Mouse (Mus musculus): ENCODE results near the gene Unc119b.

Unc119b gene

GRCm38 (mm10) chr5:115147388-115147787, 12.6 kb upstream of the Unc119b start:
- no peak for TF ChIP-seq GATA4 (IDR thresholded peaks at IDR 0.05; ENCODE audit: insufficient replicate concordance, low read length)

- TF ChIP-seq GATA4 (IDR thresholded peaks at IDR 0.05; ENCODE audit: insufficient replicate concordance, low read length): no peak
Observed at GRCm38 (mm10) chr5:115146747-115147130, 12.0 kb upstream of the Unc119b start.

DNA sequence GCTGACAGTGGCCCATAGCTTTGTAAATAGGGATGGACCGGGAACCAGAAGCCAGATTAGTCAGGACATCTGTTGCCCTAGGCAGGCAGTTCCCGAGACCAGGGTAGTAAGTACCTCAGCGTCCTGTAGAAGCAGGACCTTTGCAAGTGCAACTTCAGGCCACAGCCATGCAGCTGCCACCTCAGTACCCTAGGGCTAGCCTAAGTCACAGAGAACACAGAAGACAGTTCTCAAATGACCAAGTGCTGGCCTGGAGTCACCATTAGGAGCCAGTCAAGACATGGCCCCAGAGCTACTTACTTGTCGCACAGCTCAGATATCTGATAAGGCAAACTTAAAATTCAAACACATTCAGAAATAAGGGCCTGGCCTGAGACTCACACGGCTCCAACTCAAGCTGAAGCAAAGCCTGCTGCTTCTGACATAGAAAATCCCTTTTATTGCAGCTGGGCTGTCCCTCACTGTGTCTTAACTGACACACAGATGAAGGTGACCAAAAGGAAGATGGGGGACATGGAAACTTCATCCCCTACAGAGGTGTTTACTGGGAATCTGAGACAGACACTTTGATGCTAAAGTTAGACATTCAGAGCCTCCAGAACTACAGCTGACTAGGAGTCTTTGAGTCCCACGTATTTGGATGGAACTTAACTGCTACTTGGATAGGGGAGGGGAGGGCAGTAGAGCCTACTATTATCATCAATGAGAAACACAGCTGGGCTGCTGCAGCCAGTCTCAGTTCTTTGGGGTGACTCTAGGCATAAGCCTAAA, 11.4 kb upstream of the Unc119b start:
- no peak for TF ChIP-seq GATA4 (IDR thresholded peaks at IDR 0.05; ENCODE audit: insufficient replicate concordance, low read length)

GRCm38 (mm10) chr5:115145253-115145968, 10.6 kb upstream of the Unc119b start:
- TF ChIP-seq GATA4 (IDR thresholded peaks at IDR 0.05; ENCODE audit: insufficient replicate concordance, low read length): no peak

DNA sequence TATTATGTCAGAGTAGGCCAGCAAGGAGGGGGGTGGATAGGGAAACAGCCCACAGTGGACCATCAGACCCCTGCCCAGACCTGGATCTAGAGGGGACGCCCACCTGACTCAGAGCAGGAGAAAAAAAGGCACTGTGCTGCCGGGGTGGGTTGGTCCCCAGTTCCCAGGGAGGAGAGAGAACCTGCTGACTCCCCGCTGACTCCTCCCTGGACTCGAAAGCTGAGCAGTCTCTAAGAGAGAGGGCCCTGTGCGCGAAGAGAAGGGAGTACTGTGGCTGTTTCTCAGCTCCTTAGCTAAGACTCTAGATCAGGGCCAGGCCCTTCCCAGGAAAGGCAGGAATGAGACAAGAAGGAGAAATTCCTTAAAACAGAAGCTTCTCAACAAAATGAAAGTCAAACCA, 9.7 kb upstream of the Unc119b start:
- TF ChIP-seq GATA4 (IDR thresholded peaks at IDR 0.05; ENCODE audit: insufficient replicate concordance, low read length): no peak

DNA sequence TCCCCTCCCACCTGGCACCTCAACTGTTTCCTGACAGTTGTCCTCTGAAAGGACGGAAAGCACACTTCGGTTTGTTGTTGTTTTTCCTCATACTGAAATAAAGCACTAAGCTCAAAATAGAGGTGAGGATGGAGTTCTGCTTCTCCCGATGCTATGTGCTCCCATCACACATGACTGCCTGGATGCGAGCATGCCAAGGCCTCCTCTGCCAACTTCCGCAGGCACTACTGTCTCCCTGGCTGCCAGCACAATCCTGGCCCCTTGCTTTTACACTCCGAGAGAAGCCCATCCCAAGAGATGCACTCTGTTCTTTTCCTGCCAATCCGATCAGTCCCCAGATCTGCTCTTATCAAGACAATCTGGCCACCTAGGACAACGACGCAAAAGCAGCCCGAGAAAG, 8.8 kb upstream of the Unc119b start:
- TF ChIP-seq GATA4 (IDR thresholded peaks at IDR 0.05; ENCODE audit: insufficient replicate concordance, low read length): no peak

DNA sequence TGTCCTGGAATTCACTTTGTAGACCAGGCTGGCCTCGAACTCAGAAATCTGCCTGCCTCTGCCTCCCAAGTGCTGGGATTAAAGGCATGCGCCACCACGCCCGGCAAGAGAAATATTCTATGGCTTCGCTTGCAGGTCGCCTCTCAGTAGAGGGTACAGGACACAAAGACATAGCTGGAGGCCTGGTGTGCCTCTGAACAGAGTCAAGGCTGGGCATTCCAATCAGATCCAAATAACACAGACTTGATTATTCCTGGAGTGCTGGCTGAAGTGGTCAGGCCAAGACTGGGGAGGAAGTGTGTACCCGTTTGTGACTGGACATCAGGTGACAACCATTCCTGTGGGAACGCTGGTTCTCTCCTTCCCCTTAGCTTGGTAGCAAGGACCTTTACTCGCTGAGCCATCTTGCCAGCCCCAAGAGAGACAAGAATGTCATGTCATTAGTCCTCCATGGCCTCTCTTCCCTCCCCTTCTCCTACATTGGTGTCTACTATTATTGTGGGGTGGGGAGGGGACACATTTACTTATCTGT, 7.5 kb upstream of the Unc119b start:
- no peak for TF ChIP-seq GATA4 (IDR thresholded peaks at IDR 0.05; ENCODE audit: insufficient replicate concordance, low read length)

GRCm38 (mm10) chr5:115140726-115141125, 6.0 kb upstream of the Unc119b start:
- no peak for TF ChIP-seq GATA4 (IDR thresholded peaks at IDR 0.05; ENCODE audit: insufficient replicate concordance, low read length)

GRCm38 (mm10) chr5:115139124-115139523, 4.3 kb upstream of the Unc119b start:
- TF ChIP-seq GATA4 (IDR thresholded peaks at IDR 0.05; ENCODE audit: insufficient replicate concordance, low read length): no peak

DNA sequence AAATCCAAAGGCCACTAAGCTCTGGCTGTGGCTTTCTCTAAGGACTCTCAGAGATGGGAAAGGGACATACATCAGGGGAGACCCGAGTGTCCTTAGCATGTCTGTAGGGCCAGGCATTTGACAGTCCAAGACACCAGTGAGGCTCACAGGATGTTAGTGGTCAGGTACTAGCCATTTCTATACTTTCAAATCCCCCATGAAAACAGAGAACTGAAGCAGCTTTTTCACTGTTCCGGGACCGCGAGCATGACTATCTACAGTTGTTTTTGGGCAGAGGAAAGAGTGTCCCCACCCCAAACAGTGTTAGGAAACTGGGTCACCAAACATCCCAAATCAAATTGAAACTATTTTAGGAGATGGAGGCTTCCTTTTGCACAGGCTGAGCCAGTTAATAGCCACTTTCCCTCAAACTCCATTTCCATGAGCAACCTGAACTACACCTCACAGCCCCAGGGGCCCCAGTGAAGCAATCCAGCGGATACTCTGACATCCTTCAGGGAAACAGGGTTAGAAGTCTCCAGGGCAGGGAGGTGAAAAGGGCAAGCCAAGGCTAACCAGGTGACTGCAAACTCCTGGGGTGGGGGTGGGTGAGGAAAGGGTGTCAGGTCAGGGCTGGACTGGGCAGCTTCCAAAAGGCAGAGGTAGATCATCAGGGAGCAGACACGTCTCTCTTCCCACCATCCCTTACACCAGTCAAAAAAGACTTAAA, 1.3 kb downstream of the Unc119b start:
- no peak for TF ChIP-seq GATA4 (IDR thresholded peaks at IDR 0.05; ENCODE audit: insufficient replicate concordance, low read length)

GRCm38 (mm10) chr5:115132465-115132864, 2.3 kb downstream of the Unc119b start:
- TF ChIP-seq GATA4 (IDR thresholded peaks at IDR 0.05; ENCODE audit: insufficient replicate concordance, low read length): no peak

DNA sequence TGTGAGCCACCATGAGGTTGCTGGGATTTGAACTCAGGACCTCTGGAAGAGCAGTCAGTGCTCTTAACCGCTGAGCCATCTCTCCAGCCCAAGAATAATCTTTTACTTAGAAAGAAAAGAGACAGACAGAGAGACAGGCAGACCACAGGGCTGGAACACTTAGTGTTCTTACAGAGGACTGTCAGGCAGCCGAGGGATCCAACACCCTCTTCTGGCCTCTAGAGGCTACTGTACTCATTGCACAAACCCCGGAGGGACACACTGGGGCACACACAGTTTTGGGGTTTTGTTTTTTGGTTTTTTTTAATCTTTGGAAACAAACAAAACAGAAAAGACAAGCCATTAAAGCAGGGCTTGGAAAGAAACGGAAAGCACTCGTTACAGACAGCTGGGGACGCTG, 5.4 kb downstream of the Unc119b start:
- no peak for TF ChIP-seq GATA4 (IDR thresholded peaks at IDR 0.05; ENCODE audit: insufficient replicate concordance, low read length)

DNA sequence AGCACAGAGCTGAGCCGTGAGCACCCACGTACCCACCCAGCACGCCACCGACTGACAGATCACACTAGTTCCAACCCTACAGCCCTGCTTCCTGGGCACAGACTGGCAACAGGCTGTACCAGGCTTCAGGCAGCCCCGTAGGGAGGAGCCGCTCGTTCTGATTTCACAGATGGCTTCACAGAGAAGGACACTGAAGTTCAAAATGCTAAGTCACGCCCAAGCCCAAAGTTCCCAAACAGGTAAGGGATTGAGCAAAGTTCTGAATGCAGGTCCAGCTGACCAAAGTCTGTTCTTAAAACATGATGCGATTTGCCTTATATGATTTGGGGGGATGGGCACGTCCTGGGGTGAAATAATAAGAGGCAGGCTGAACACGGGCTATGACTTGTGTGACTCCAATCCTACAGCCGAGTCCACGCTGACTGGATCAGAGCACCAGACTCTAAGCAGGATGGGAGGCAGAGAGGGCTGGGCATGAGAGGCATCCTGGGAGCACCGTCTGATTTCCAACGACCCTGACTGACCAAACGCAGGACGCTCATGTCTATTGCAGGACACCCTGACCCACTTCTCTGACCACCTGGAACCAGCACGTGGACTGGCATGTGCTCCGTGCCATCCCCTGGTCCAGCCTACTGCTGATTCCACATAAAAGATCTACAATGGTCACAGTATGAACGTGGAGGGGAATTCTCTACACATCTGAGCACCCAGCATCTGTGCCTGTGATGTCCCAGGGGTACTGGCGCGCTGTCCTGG, 7.2 kb downstream of the Unc119b start:
- no peak for TF ChIP-seq GATA4 (IDR thresholded peaks at IDR 0.05; ENCODE audit: insufficient replicate concordance, low read length)

DNA sequence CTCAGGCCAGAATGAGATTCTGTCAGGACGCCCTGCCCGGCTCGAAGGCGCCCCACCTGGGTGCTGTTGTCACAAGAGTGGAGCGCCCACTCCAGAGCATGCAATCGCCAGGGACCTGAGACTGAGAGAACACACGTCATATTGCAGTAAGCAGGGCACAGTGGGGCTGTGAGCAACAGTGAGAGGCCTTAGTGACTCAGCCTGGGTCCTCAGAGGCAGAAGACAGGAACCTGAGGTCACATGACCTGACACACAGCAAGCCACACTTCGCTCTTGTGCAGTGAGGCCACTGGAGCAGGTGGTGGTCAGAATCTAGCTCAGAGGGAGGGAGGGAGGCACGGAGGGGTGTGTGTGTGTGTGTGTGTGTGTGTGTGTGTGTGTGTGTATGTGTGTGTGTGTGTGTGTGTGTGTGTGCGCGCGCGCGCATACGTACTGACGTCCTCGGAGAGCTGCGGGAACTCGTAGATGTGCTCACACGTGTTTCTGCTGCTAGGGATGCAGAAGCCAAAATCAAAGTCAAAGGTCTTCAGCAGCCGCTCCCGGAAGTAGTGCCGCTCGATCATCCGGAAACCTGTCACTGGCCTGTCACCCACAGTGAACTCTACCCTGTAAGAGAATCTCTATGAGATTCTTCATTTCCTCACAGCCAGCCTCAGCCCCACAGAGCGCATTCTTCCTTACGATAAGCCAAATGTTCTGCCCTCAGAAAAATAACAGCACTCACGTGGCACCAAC, 8.0 kb downstream of the Unc119b start:
- TF ChIP-seq GATA4 (IDR thresholded peaks at IDR 0.05; ENCODE audit: insufficient replicate concordance, low read length): no peak
